Mouse (Mus musculus) bone marrow macrophage, adult 2 months (primary cell): ENCODE results near the gene Tpm4. TPM values are rescaled to one million over a fixed set of nuclear protein-coding genes. Genes with fewer than 3 reads are reported as not detected.

ENCODE experiments used
- H3K27ac ChIP-seq: 2 replicates; pipeline ENCODE4 v1.5.1; 2012; ENCODE audit warnings: low read depth, low read length; ENCODE audit not compliant: insufficient read depth
- H3K4me1 ChIP-seq: 2 replicates; pipeline ENCODE4 v1.6.1; 2012; ENCODE audit warnings: low read length; ENCODE audit not compliant: control insufficient read depth, insufficient read depth
- H3K4me3 ChIP-seq: 2 replicates; pipeline ENCODE4 v1.5.1; 2012; ENCODE audit warnings: mild to moderate bottlenecking, low read length, moderate library complexity; ENCODE audit not compliant: insufficient read depth
- CTCF ChIP-seq: IDR thresholded peaks from 2 replicates; pipeline ENCODE4 v1.5.1; 2012; ENCODE audit warnings: low read depth, mild to moderate bottlenecking, low read length, moderate library complexity
- POLR2A ChIP-seq: IDR thresholded peaks from 2 replicates; pipeline ENCODE4 v1.6.1; 2012; ENCODE audit warnings: mild to moderate bottlenecking, low read depth, low read length, borderline replicate concordance
- polyA plus RNA-seq: library from polyadenylated mRNA; stranded (reverse); fragments of >200 nt; gene quantifications from 2 replicates; pipeline ENCODE4 v1.2.4, GENCODE M21; 2012; ENCODE audit not compliant: missing spikeins, insufficient read depth, insufficient read length

The Tpm4 gene
- polyA plus RNA-seq, 1 experiment, result 239 TPM

DNA sequence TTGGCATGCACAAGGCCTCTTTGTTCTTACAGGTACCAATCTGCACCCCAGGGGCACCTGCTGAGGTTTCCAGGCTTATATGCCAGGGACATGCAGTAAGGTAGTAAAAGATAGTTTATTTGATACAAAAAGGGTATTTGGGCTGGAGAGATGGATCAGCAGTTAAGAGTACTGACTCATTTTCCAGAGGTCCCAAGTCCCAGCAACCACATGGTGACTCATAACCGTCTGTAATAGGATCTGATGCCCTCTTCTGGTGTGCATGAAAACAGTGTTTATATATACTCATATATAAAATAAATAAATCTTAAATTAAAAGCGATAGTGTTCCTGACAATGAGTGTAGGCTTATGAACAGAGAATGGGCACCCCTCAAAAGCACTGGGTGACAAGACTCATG, 23.3 kb downstream of the Tpm4 start:
- Histone ChIP-seq H3K4me1 (peaks cover 37% of the 10 kb centered on the region), H3K27ac (no peak overlapping the region), H3K4me3 (no peak overlapping the region)
- TF ChIP-seq POLR2A, result no peak
- TF ChIP-seq CTCF, result no peak

DNA sequence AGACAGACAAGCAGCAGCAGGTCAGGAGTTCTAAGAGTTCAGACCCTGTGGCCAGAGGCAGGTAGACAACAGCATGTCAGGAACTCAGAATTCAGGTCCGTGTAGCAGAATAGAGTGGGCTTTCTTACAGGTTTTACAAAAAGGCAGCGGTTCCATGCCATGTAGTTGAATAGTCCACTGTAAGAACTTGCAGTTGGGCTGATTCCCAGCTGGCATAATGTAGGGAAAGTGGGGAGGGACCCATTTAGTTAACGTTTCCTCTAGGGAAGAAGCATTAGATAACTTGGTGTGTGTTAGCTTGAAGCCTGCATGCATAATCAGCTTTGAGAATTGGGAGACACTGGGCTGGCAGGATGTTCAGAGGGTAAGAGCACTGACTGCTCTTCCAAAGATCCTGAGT, 24.0 kb downstream of the Tpm4 start:
- Histone ChIP-seq H3K4me3 (no peak overlapping the region), H3K27ac (no peak overlapping the region), H3K4me1 (peaks cover 35% of the 10 kb centered on the region)
- no peak for TF ChIP-seq CTCF
- TF ChIP-seq POLR2A, result no peak

DNA sequence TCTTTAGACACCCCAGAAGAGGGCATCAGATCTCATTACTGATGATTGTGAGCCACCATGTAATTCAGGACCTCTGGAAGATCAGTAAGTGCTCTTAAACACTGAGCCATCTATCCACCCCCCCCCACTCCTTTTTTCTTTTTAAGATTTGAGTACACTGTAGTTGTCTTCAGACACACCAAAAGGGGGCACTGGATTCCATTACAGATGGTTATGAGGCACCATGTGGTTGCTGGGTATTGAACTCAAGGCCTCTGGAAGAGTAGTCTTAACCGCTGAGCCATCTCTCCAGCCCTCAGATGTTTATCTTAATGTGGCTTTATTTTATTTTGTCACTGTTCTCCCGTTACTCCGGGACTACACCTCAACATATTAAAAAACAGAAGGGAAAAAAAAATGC, 25.2 kb downstream of the Tpm4 start:
- H3K27ac ChIP-seq, result no peak overlapping the region
- H3K4me3 ChIP-seq, result peak overlapping the region; percentile 76
- peaks cover 25% of the 10 kb centered on the region for H3K4me1 ChIP-seq

DNA sequence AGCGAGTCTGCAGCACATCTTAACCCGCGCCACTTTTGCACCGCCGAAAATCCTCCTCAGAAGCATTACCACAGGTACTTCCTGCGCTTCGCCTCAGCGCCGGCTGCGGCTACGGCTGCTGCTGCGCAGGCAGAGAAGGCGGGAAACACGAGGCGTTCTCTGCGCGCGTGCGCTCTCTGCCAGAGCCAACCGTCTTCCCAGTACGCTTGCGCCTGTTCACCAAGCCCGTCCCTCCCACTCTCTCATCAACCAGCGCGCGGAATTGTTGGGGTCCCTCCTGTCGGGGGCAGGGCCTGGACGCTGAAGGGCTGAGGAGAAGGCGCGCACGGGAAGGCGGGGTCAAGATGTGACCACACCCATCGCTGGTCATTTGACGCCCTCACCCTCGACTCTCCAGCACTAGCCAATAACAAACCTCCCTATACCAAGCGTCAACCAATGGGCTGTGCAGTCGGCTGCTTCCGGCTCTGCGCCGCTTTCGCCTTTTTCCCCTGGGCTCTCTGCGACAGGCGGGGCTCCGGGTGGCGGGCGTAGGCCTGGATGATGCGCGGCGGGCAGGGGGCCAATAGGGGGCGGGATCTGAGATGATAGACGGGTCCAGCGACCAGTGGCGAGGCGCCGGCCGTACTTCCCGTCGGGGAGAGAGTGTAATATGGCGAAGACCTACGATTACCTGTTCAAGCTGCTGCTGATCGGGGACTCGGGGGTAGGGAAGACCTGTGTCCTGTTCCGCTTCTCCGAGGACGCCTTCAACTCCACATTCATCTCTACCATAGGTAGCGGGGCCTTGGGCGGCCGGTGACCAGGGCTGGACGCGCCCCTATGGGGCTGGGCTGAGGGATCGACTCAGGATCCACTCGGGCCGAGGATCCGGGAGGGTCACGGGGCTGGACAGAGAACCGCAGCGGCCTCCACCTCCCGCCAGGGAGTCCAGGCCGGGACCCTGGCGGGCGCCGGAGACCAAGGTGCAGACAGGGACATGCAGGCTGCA, 26.2 kb downstream of the Tpm4 start, which contains the start of gene Rab8a:
Gene Rab8a, plus strand, starts transcription at position 494 of the 991 bp plus-strand sequence.
- TF ChIP-seq POLR2A (no peak), CTCF (no peak)
- Histone ChIP-seq H3K27ac (peak within 1 kb of the TSS; percentile 79), H3K4me3 (peak within 1 kb of the TSS; percentile 82), H3K4me1 (peaks cover 25% of the 10 kb centered on the region)

More for the DNA sequence above, 25.2 kb downstream of the Tpm4 start:
- TF ChIP-seq POLR2A (no peak), CTCF (no peak)

DNA sequence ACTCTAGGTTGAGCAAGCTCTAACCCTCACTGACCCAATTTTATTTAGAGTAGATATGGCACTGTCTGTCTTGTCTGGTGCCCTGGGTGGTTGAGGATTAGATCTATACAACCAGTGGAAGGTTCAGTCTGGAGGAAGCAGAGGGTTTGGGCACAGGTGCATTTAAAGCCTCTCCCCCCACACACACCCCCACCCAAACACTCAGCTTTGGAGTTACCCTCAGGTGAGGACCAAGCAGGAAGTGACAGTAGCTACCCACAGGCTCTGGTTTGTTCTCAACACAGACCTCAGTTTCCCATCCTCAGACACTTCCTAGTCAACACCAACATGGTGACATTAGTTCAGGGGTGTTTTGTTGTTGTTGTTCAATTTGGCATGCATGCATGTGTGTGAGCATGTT, 28.0 kb downstream of the Tpm4 start:
- Histone ChIP-seq H3K27ac (no peak overlapping the region), H3K4me3 (peak overlapping the region; percentile 82; the same call in 1 of the 2 replicates), H3K4me1 (peaks cover 28% of the 10 kb centered on the region)
- TF ChIP-seq CTCF (no peak), POLR2A (no peak)

DNA sequence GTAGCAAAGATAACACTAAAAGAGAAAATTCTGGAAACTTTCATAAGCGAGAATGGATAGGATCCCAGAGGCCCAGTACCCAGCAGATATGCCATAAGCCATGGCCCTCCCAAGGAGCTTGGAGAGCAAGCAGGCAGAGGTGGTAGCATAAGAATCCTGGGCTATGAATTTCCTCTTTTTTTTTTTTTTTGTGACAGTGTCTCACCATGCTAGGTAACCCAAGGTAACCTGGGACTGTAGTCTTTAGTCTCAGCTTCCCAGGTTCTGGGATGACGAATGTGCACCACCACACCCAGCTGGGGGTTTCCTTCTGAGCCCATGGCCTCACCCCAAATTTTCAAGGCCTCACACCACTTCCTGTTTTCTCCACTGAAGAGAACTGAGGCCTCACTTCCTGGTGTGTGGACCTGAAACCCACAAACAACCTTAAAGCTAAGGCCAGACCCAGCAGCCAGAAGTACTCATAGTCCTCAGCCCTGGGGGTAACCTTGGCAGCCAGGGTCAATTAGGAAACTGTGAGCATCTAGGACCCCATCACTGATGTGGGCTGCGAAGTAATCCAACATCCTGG, 34.4 kb downstream of the Tpm4 start:
- H3K27ac ChIP-seq, result peak overlapping the region; percentile 63
- peaks cover 21% of the 10 kb centered on the region for H3K4me1 ChIP-seq
- no peak overlapping the region for H3K4me3 ChIP-seq
- no peak for TF ChIP-seq CTCF
- TF ChIP-seq POLR2A, result no peak

DNA sequence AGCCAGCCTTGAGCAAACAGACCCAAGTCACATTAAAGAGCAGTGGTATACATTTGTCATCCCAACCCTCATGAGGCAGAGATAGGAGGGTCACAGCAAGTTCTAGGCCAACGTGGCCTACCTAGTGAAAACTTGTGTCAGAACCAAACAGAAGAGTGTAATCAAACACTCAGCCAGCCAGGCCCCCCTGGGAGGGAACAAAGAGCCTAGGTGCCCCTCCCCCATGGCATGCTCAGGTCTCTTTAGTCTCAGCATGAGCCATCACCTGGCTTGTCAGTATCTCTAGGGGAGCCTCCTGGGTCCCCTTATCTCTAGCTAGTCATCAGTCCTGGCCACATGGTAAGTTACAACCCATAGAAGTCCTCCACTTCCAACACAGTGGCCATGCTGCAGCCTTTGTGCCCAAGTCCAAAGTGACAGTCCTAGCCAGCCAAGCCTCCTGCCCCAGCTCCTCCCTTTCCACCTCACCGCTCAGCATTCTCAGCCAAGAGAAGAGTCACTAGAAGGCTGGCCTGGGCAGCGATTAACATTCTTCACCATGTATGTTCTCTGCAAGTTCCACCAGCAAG, 35.0 kb downstream of the Tpm4 start:
- TF ChIP-seq CTCF (no peak), POLR2A (no peak)
- Histone ChIP-seq H3K4me1 (peaks cover 21% of the 10 kb centered on the region), H3K27ac (peak overlapping the region; percentile 63), H3K4me3 (no peak overlapping the region)

DNA sequence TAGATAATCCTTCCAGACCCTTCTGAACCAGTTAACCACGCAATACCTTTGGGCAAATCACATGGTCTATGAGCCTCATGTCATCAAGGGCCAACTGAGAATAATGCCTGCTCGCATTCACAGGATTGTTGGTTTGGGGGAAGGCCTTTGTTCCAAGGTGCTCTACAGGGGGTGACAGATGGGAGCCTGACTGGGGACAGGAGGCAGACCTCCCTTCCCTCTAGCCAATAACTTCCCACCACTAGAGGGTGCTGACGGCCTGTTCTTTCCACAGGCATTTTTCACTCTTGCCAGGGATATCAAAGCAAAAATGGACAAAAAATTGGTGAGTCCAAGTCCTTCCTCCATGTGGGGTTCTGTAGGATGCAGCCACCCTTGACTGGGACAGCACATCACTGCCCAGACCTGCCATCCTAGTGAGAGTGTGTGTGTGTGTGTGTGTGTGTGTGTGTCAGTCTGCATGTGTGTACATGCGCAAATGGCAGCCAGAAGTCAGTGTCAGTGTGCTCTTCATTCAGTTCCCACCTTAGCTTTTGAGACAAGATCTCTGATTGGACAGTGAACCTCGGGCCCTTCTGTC, 42.7 kb downstream of the Tpm4 start:
- H3K27ac ChIP-seq, result no peak overlapping the region
- H3K4me3 ChIP-seq, result no peak overlapping the region
- TF ChIP-seq POLR2A (no peak), CTCF (peak; percentile 84)
- H3K4me1 ChIP-seq, result peaks cover 12% of the 10 kb centered on the region

GRCm38 (mm10) chr8:72183554-72184202, 48.9 kb downstream of the Tpm4 start:
- TF ChIP-seq POLR2A, result no peak
- no peak for TF ChIP-seq CTCF
- peak overlapping the region; percentile 29 for H3K27ac ChIP-seq
- H3K4me3 ChIP-seq, result no peak overlapping the region
- peaks cover 30% of the 10 kb centered on the region for H3K4me1 ChIP-seq
